Mouse (Mus musculus) testis, adult 2 months (tissue): Measurements from ENCODE around the gene Zfp219.

ENCODE experiments used
- CTCF ChIP-seq: fragments of 200-500 bp; IDR thresholded peaks from 2 replicates; pipeline ENCODE4 v1.5.1; 2012; ENCODE audit warnings: low read depth, mild to moderate bottlenecking, inconsistent platforms, low read length, moderate library complexity; ENCODE audit not compliant: control insufficient read depth, insufficient read depth, insufficient replicate concordance
- POLR2A ChIP-seq: fragments of 200-500 bp; IDR thresholded peaks from 2 replicates; pipeline ENCODE4 v1.6.1; 2012; ENCODE audit warnings: low read depth, mild to moderate bottlenecking, inconsistent platforms, low read length, moderate library complexity; ENCODE audit not compliant: control insufficient read depth

GRCm38 (mm10) chr14:51986153-51986505 is 34.4 kb downstream of the Zfp219 start:
- TF ChIP-seq CTCF (no peak), POLR2A (no peak)
